Mouse (Mus musculus): Measurements from ENCODE around the gene Slc4a4. TPM values are rescaled to one million over a fixed set of nuclear protein-coding genes. Genes with fewer than 3 reads are reported as not detected.
A peak's percentile ranks its signal among the peaks of the same experiment; 100 is the strongest.

The Slc4a4 gene
- polyA plus RNA-seq, 2 experiments, result 2.7 to 2.8 TPM

- Histone ChIP-seq H3K36me3 (ENCODE audit: control insufficient read depth, insufficient read depth, low read length) (no peaks in the 10 kb centered on the region), H3K9me3 (ENCODE audit: control insufficient read depth, low read length) (no peaks in the 10 kb centered on the region), H3K27ac (replicated peaks; ENCODE audit: low read depth, low read length) (no peak overlapping the region), H3K9ac (ENCODE audit: low read depth, low read length, severe bottlenecking) (no peak overlapping the region), H3K27me3 (ENCODE audit: control insufficient read depth, insufficient read depth, low read length) (no peaks in the 10 kb centered on the region), H3K4me2 (replicated peaks; ENCODE audit: low read depth, low read length, severe bottlenecking) (no peak overlapping the region), H3K4me3 (replicated peaks; ENCODE audit: low read length) (no peak overlapping the region), H3K4me1 (ENCODE audit: control insufficient read depth, insufficient read depth, low read length) (no peaks in the 10 kb centered on the region)
- DNase-seq (ENCODE audit: low spot score) (no peak), ATAC-seq (ENCODE audit: low FRiP score, low read depth) (no peak)
- WGBS, result 94% methylated on average over 6 of the region's 6 CpGs
- TF ChIP-seq POLR2A (IDR thresholded peaks at IDR 0.05; ENCODE audit: borderline replicate concordance, extremely low read depth, insufficient read depth, insufficient read length), result no peak
These were observed 110.7 kb downstream of the Slc4a4 start for GRCm38 (mm10) chr5:88997277-88997676.

- Histone ChIP-seq H3K4me3 (replicated peaks; ENCODE audit: low read length) (no peak overlapping the region), H3K36me3 (ENCODE audit: control insufficient read depth, insufficient read depth, low read length) (no peaks in the 10 kb centered on the region), H3K9ac (ENCODE audit: low read depth, low read length, severe bottlenecking) (no peak overlapping the region), H3K9me3 (ENCODE audit: control insufficient read depth, low read length) (no peaks in the 10 kb centered on the region), H3K27ac (replicated peaks; ENCODE audit: low read depth, low read length) (no peak overlapping the region), H3K27me3 (ENCODE audit: control insufficient read depth, insufficient read depth, low read length) (no peaks in the 10 kb centered on the region), H3K4me1 (ENCODE audit: control insufficient read depth, insufficient read depth, low read length) (no peaks in the 10 kb centered on the region), H3K4me2 (replicated peaks; ENCODE audit: low read depth, low read length, severe bottlenecking) (no peak overlapping the region)
- 68% methylated on average over 6 of the region's 6 CpGs for WGBS
- TF ChIP-seq POLR2A (IDR thresholded peaks at IDR 0.05; ENCODE audit: borderline replicate concordance, extremely low read depth, insufficient read depth, insufficient read length), result no peak
- ATAC-seq (ENCODE audit: low FRiP score, low read depth), result no peak
- DNase-seq (ENCODE audit: low spot score), result no peak
These were observed 113.2 kb downstream of the Slc4a4 start for GRCm38 (mm10) chr5:88999793-89000192.

GRCm38 (mm10) chr5:89000598-89000997, 114.0 kb downstream of the Slc4a4 start:
- no peak overlapping the region for H3K4me3 ChIP-seq (replicated peaks; ENCODE audit: low read length)
- H3K4me2 ChIP-seq (replicated peaks; ENCODE audit: low read depth, low read length, severe bottlenecking), result no peak overlapping the region
- no peaks in the 10 kb centered on the region for H3K9me3 ChIP-seq (ENCODE audit: control insufficient read depth, low read length)
- no peak for TF ChIP-seq POLR2A (IDR thresholded peaks at IDR 0.05; ENCODE audit: borderline replicate concordance, extremely low read depth, insufficient read depth, insufficient read length)
- ATAC-seq (ENCODE audit: low FRiP score, low read depth) (no peak), DNase-seq (ENCODE audit: low spot score) (no peak)
- 91% methylated on average over 7 of the region's 7 CpGs for WGBS
- H3K27me3 ChIP-seq (ENCODE audit: control insufficient read depth, insufficient read depth, low read length), result no peaks in the 10 kb centered on the region
- H3K27ac ChIP-seq (replicated peaks; ENCODE audit: low read depth, low read length), result no peak overlapping the region
- no peaks in the 10 kb centered on the region for H3K36me3 ChIP-seq (ENCODE audit: control insufficient read depth, insufficient read depth, low read length)
- no peaks in the 10 kb centered on the region for H3K4me1 ChIP-seq (ENCODE audit: control insufficient read depth, insufficient read depth, low read length)
- no peak overlapping the region for H3K9ac ChIP-seq (ENCODE audit: low read depth, low read length, severe bottlenecking)

GRCm38 (mm10) chr5:89010116-89010515, 123.5 kb downstream of the Slc4a4 start:
- no peak for ATAC-seq (ENCODE audit: low FRiP score, low read depth)

GRCm38 (mm10) chr5:89012456-89012855, 125.8 kb downstream of the Slc4a4 start:
- Histone ChIP-seq H3K9ac (ENCODE audit: low read depth, low read length, severe bottlenecking) (no peak overlapping the region), H3K4me1 (ENCODE audit: control insufficient read depth, insufficient read depth, low read length) (no peaks in the 10 kb centered on the region), H3K36me3 (ENCODE audit: control insufficient read depth, insufficient read depth, low read length) (no peaks in the 10 kb centered on the region), H3K27ac (replicated peaks; ENCODE audit: low read depth, low read length) (no peak overlapping the region), H3K4me2 (replicated peaks; ENCODE audit: low read depth, low read length, severe bottlenecking) (no peak overlapping the region), H3K27me3 (ENCODE audit: control insufficient read depth, insufficient read depth, low read length) (no peaks in the 10 kb centered on the region), H3K9me3 (ENCODE audit: control insufficient read depth, low read length) (no peaks in the 10 kb centered on the region), H3K4me3 (replicated peaks; ENCODE audit: low read length) (no peak overlapping the region)
- no peak for TF ChIP-seq POLR2A (IDR thresholded peaks at IDR 0.05; ENCODE audit: borderline replicate concordance, extremely low read depth, insufficient read depth, insufficient read length)
- DNase-seq (ENCODE audit: low spot score), result no peak
- 82% methylated on average over 3 of the region's 3 CpGs for WGBS
- no peak for ATAC-seq (ENCODE audit: low FRiP score, low read depth)

More at GRCm38 (mm10) chr5:89010116-89010515, 123.5 kb downstream of the Slc4a4 start:
- H3K4me3 ChIP-seq (replicated peaks; ENCODE audit: low read length), result no peak overlapping the region
- no peak for TF ChIP-seq POLR2A (IDR thresholded peaks at IDR 0.05; ENCODE audit: borderline replicate concordance, extremely low read depth, insufficient read depth, insufficient read length)
- H3K4me2 ChIP-seq (replicated peaks; ENCODE audit: low read depth, low read length, severe bottlenecking), result no peak overlapping the region
- peak; percentile 59 for DNase-seq (ENCODE audit: low spot score)
- no peaks in the 10 kb centered on the region for H3K27me3 ChIP-seq (ENCODE audit: control insufficient read depth, insufficient read depth, low read length)
- H3K36me3 ChIP-seq (ENCODE audit: control insufficient read depth, insufficient read depth, low read length), result no peaks in the 10 kb centered on the region
- H3K27ac ChIP-seq (replicated peaks; ENCODE audit: low read depth, low read length), result no peak overlapping the region
- H3K4me1 ChIP-seq (ENCODE audit: control insufficient read depth, insufficient read depth, low read length), result no peaks in the 10 kb centered on the region
- WGBS, result 12% methylated on average over 5 of the region's 5 CpGs
- no peak overlapping the region for H3K9ac ChIP-seq (ENCODE audit: low read depth, low read length, severe bottlenecking)
- no peaks in the 10 kb centered on the region for H3K9me3 ChIP-seq (ENCODE audit: control insufficient read depth, low read length)

- DNase-seq (ENCODE audit: low spot score) (no peak), ATAC-seq (ENCODE audit: low FRiP score, low read depth) (no peak)
- H3K27me3 ChIP-seq (ENCODE audit: control insufficient read depth, insufficient read depth, low read length), result no peaks in the 10 kb centered on the region
- no peaks in the 10 kb centered on the region for H3K9me3 ChIP-seq (ENCODE audit: control insufficient read depth, low read length)
- no peak overlapping the region for H3K9ac ChIP-seq (ENCODE audit: low read depth, low read length, severe bottlenecking)
- no peaks in the 10 kb centered on the region for H3K4me1 ChIP-seq (ENCODE audit: control insufficient read depth, insufficient read depth, low read length)
- no peak overlapping the region for H3K4me2 ChIP-seq (replicated peaks; ENCODE audit: low read depth, low read length, severe bottlenecking)
- H3K4me3 ChIP-seq (replicated peaks; ENCODE audit: low read length), result no peak overlapping the region
- 84% methylated on average over 2 of the region's 2 CpGs for WGBS
- no peak overlapping the region for H3K27ac ChIP-seq (replicated peaks; ENCODE audit: low read depth, low read length)
- no peaks in the 10 kb centered on the region for H3K36me3 ChIP-seq (ENCODE audit: control insufficient read depth, insufficient read depth, low read length)
- no peak for TF ChIP-seq POLR2A (IDR thresholded peaks at IDR 0.05; ENCODE audit: borderline replicate concordance, extremely low read depth, insufficient read depth, insufficient read length)
These were observed 128.2 kb downstream of the Slc4a4 start for GRCm38 (mm10) chr5:89014782-89015181.
